Mouse (Mus musculus): Measurements from ENCODE around the gene Secisbp2l. TPM values are rescaled to one million over a fixed set of nuclear protein-coding genes. Genes with fewer than 3 reads are reported as not detected.

Secisbp2l gene
- polyA plus RNA-seq, 1 experiment from 2014 or later: 31.6 TPM

GRCm38 (mm10) chr2:125795118-125795517, 12.4 kb upstream of the Secisbp2l start:
- Histone ChIP-seq H3K36me3 (no peaks in the 10 kb centered on the region), H3K4me1 (no peaks in the 10 kb centered on the region), H3K9me3 (no peaks in the 10 kb centered on the region), H3K4me2 (replicated peaks) (no peak overlapping the region), H3K9ac (no peak overlapping the region), H3K27ac (no peak overlapping the region), H3K27me3 (replicated peaks) (no peaks in the 10 kb centered on the region), H3K4me3 (no peak overlapping the region)
- 73% methylated on average over 2 of the region's 2 CpGs for WGBS
- no peak for ATAC-seq (ENCODE audit: low FRiP score, low read depth)

GRCm38 (mm10) chr2:125794166-125794565, 11.5 kb upstream of the Secisbp2l start:
- Histone ChIP-seq H3K4me3 (no peak overlapping the region), H3K4me1 (no peaks in the 10 kb centered on the region), H3K27me3 (replicated peaks) (no peaks in the 10 kb centered on the region), H3K9ac (no peak overlapping the region), H3K9me3 (no peaks in the 10 kb centered on the region), H3K27ac (no peak overlapping the region), H3K36me3 (no peaks in the 10 kb centered on the region), H3K4me2 (replicated peaks) (no peak overlapping the region)
- 67% methylated on average over 2 of the region's 2 CpGs for WGBS
- ATAC-seq (ENCODE audit: low FRiP score, low read depth): no peak

GRCm38 (mm10) chr2:125792879-125793261, 10.2 kb upstream of the Secisbp2l start:
- Histone ChIP-seq H3K27ac (no peak overlapping the region), H3K27me3 (replicated peaks) (no peaks in the 10 kb centered on the region), H3K4me2 (replicated peaks) (no peak overlapping the region), H3K9me3 (no peaks in the 10 kb centered on the region), H3K9ac (no peak overlapping the region), H3K36me3 (no peaks in the 10 kb centered on the region), H3K4me3 (no peak overlapping the region), H3K4me1 (no peaks in the 10 kb centered on the region)
- WGBS: 91% methylated on average over 11 of the region's 11 CpGs
- no peak for ATAC-seq (ENCODE audit: low FRiP score, low read depth)

- H3K9ac ChIP-seq: no peak overlapping the region
- no peaks in the 10 kb centered on the region for H3K27me3 ChIP-seq (replicated peaks)
- H3K4me2 ChIP-seq (replicated peaks): no peak overlapping the region
- H3K27ac ChIP-seq: no peak overlapping the region
- 79% methylated on average over 2 of the region's 2 CpGs for WGBS
- no peaks in the 10 kb centered on the region for H3K36me3 ChIP-seq
- no peaks in the 10 kb centered on the region for H3K4me1 ChIP-seq
- no peaks in the 10 kb centered on the region for H3K9me3 ChIP-seq
- no peak overlapping the region for H3K4me3 ChIP-seq
- ATAC-seq (ENCODE audit: low FRiP score, low read depth): no peak
These were observed 9.6 kb upstream of the Secisbp2l start for GRCm38 (mm10) chr2:125792144-125792878.

GRCm38 (mm10) chr2:125791485-125791885, 8.8 kb upstream of the Secisbp2l start:
- no peaks in the 10 kb centered on the region for H3K27me3 ChIP-seq (replicated peaks)
- no peak overlapping the region for H3K9ac ChIP-seq
- no peaks in the 10 kb centered on the region for H3K4me1 ChIP-seq
- no peak overlapping the region for H3K4me2 ChIP-seq (replicated peaks)
- no peaks in the 10 kb centered on the region for H3K36me3 ChIP-seq
- no peak overlapping the region for H3K27ac ChIP-seq
- no peaks in the 10 kb centered on the region for H3K9me3 ChIP-seq
- no peak overlapping the region for H3K4me3 ChIP-seq
- WGBS: 76% methylated on average over 7 of the region's 7 CpGs
- ATAC-seq (ENCODE audit: low FRiP score, low read depth): no peak

GRCm38 (mm10) chr2:125790242-125790641, 7.6 kb upstream of the Secisbp2l start:
- no peak overlapping the region for H3K27ac ChIP-seq
- ATAC-seq (ENCODE audit: low FRiP score, low read depth): no peak
- WGBS: 91% methylated on average over 4 of the region's 4 CpGs

GRCm38 (mm10) chr2:125789265-125789664, 6.6 kb upstream of the Secisbp2l start:
- H3K9ac ChIP-seq: no peak overlapping the region
- no peak overlapping the region for H3K4me2 ChIP-seq (replicated peaks)
- H3K27ac ChIP-seq: no peak overlapping the region
- no peaks in the 10 kb centered on the region for H3K4me1 ChIP-seq
- H3K36me3 ChIP-seq: no peaks in the 10 kb centered on the region
- H3K9me3 ChIP-seq: no peaks in the 10 kb centered on the region
- ATAC-seq (ENCODE audit: low FRiP score, low read depth): no peak
- WGBS: 68% methylated on average over 5 of the region's 5 CpGs
- H3K4me3 ChIP-seq: no peak overlapping the region
- no peaks in the 10 kb centered on the region for H3K27me3 ChIP-seq (replicated peaks)

More at GRCm38 (mm10) chr2:125790242-125790641, 7.6 kb upstream of the Secisbp2l start:
- no peaks in the 10 kb centered on the region for H3K4me1 ChIP-seq
- H3K4me3 ChIP-seq: no peak overlapping the region
- H3K9ac ChIP-seq: no peak overlapping the region
- no peaks in the 10 kb centered on the region for H3K9me3 ChIP-seq
- no peaks in the 10 kb centered on the region for H3K27me3 ChIP-seq (replicated peaks)
- no peak overlapping the region for H3K4me2 ChIP-seq (replicated peaks)
- no peaks in the 10 kb centered on the region for H3K36me3 ChIP-seq

GRCm38 (mm10) chr2:125788785-125789184, 6.1 kb upstream of the Secisbp2l start:
- no peaks in the 10 kb centered on the region for H3K9me3 ChIP-seq
- no peak for ATAC-seq (ENCODE audit: low FRiP score, low read depth)
- no peak overlapping the region for H3K4me3 ChIP-seq
- H3K9ac ChIP-seq: no peak overlapping the region
- WGBS: 75% methylated on average over 3 of the region's 3 CpGs
- H3K4me1 ChIP-seq: no peaks in the 10 kb centered on the region
- H3K27ac ChIP-seq: no peak overlapping the region
- no peaks in the 10 kb centered on the region for H3K36me3 ChIP-seq
- no peaks in the 10 kb centered on the region for H3K27me3 ChIP-seq (replicated peaks)
- no peak overlapping the region for H3K4me2 ChIP-seq (replicated peaks)

- no peak for ATAC-seq (ENCODE audit: low FRiP score, low read depth)
- no peaks in the 10 kb centered on the region for H3K27me3 ChIP-seq (replicated peaks)
- no peak overlapping the region for H3K9ac ChIP-seq
- no peak overlapping the region for H3K4me2 ChIP-seq (replicated peaks)
- H3K27ac ChIP-seq: no peak overlapping the region
- no peaks in the 10 kb centered on the region for H3K9me3 ChIP-seq
- no peak overlapping the region for H3K4me3 ChIP-seq
- no peaks in the 10 kb centered on the region for H3K36me3 ChIP-seq
- H3K4me1 ChIP-seq: no peaks in the 10 kb centered on the region
These were observed 5.7 kb upstream of the Secisbp2l start for GRCm38 (mm10) chr2:125788351-125788750.

GRCm38 (mm10) chr2:125785021-125785420, 2.4 kb upstream of the Secisbp2l start:
- H3K27me3 ChIP-seq (replicated peaks): no peaks in the 10 kb centered on the region
- H3K36me3 ChIP-seq: no peaks in the 10 kb centered on the region
- no peak overlapping the region for H3K9ac ChIP-seq
- WGBS: 78% methylated on average over 4 of the region's 4 CpGs
- H3K9me3 ChIP-seq: no peaks in the 10 kb centered on the region
- H3K4me2 ChIP-seq (replicated peaks): no peak overlapping the region
- H3K4me3 ChIP-seq: no peak overlapping the region
- H3K4me1 ChIP-seq: peaks cover 19% of the 10 kb centered on the region
- no peak for ATAC-seq (ENCODE audit: low FRiP score, low read depth)
- no peak overlapping the region for H3K27ac ChIP-seq

GRCm38 (mm10) chr2:125784392-125784791, 1.7 kb upstream of the Secisbp2l start:
- H3K9me3 ChIP-seq: no peaks in the 10 kb centered on the region
- peaks cover 21% of the 10 kb centered on the region for H3K4me1 ChIP-seq
- no peak for ATAC-seq (ENCODE audit: low FRiP score, low read depth)
- no peaks in the 10 kb centered on the region for H3K36me3 ChIP-seq
- no peak overlapping the region for H3K4me3 ChIP-seq
- no peak overlapping the region for H3K27ac ChIP-seq
- no peak overlapping the region for H3K9ac ChIP-seq
- no peaks in the 10 kb centered on the region for H3K27me3 ChIP-seq (replicated peaks)
- 71% methylated on average over 4 of the region's 4 CpGs for WGBS
- no peak overlapping the region for H3K4me2 ChIP-seq (replicated peaks)

- H3K9ac ChIP-seq: 0 out of 2 replicates have a peak overlapping the region, but pooled peaks have one; percentile 8
- no peaks in the 10 kb centered on the region for H3K9me3 ChIP-seq
- ATAC-seq (ENCODE audit: low FRiP score, low read depth): no peak
- no peaks in the 10 kb centered on the region for H3K27me3 ChIP-seq (replicated peaks)
- H3K4me3 ChIP-seq: no peak overlapping the region
- H3K27ac ChIP-seq: no peak overlapping the region
- H3K36me3 ChIP-seq: no peaks in the 10 kb centered on the region
- H3K4me2 ChIP-seq (replicated peaks): no peak overlapping the region
- H3K4me1 ChIP-seq: peaks cover 21% of the 10 kb centered on the region
- 61% methylated on average over 4 of the region's 4 CpGs for WGBS
These were observed 1.2 kb upstream of the Secisbp2l start for GRCm38 (mm10) chr2:125783868-125784267.

All from neural tube, embryonic 12.5 days (tissue).